Mouse (Mus musculus): ENCODE measurements around the gene Sla2.
"Not testable (repeated sequence)": the region's sequence is repeated elsewhere in the genome, so short reads cannot be mapped to it uniquely, and the experiment has no call there.

Gene Sla2

DNA sequence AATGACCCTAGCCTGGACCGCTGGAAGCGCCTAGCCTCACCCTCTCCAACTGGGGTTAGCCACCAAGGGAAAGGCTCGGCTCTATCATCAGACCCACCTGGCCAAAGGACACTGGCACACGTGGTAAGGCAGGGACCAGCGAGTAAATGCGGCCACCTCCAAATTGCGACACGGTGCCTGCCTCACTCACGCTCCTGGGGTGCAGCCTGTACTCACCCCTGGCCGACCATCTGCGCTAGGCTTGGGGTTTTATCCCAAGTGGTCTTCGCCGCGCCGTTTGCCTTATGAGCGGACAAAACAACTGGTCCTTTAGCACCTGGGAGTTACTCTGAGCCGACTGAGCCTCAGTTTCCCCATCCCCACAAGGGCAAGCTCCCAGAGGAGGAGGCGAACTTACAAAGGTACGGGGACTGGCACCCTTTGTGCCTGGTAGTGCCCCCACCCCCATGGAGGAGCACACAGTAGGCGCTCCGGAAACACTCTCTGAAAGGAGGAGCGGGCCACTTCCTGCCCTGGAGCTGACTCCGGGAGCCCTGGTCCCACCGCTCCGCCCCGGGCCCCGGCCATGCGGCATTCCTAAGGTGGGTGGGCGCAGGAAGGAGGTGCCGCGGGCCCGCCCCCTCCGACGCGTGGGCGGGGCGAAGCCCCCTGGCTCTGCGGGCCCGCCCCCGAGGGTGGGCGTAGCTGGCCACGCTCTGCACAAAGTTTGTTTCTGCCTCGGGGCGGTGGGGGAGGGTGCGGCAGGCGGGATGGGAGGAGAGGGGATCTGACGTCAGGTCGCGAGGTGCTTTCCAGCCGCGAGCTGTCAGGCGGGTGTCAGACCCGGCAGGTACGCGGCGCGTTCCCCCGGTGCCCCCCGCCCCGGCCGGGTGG is 47.4 kb downstream of the Sla2 start, which contains the start of gene Tgif2:
TSS of gene Tgif2 (plus strand) at position 689 of the 873 bp plus-strand sequence.
- DNase-seq (ENCODE audit: low spot score), result peak; percentile 96

DNA sequence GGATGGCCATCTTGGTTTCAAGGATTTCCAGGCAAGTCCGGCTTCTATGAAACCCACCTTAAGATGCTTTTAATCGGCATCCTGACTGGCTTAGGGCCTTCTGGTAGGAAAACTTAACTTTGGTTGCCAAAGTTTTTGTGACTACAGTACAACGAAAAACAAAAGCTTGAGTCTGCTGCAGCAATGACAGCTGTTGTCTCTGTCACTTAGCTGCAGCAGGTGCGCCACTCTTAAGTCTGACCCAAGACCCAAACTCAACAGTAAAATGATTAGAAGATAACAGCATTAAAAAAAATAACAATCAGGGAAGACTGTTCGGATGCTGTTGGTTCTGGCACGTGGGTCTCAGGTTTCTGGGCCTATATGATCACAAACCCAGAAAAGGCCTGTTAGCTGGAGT is 48.2 kb downstream of the Sla2 start:
- DNase-seq (ENCODE audit: low spot score), result no peak

DNA sequence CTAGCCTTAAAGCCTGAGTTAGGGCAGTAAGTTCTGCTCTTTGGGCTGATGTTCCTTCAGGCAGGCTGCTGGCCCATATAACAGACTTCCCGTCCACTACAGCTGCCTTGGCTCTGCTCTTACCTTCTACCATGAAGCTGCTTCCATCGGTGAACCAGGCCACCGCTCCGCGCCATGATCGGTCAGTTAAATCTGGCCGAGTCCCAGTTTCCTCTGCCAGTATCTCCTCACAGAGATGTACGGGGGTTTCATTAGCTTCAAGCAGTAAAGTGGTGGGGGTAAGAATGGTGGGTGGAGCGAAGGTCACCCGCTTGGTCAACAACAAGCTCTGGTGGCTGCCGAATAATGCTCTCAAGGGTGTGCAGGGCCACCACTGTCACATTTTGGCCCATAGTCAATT is 52.7 kb downstream of the Sla2 start:
- no peak for DNase-seq (ENCODE audit: low spot score)

DNA sequence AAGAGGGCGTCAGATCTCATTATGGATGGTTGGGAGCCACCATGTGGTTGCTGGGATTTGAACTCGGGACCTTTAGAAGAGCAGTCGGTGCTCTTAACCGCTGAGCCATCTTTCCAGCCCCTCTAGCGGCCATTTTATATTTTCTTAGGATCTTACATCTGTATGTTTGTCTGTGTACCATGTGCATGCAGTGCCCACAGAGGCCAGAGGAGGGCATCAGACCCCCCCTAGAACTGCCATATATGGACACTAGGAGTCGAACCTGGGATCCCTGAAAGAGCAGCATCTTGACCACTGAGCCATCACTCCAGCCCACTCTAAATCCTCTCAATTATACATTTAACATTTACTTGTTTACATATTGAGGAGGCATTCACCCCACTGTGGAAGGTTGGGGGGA is 61.9 kb downstream of the Sla2 start:
- DNase-seq (ENCODE audit: low spot score), result not testable (repeated sequence)
